Comparison of ENCODE assay signal across 16 mouse cellular contexts in genomic region chr11:57671797-57672196, GRCm38 (mm10). TPM values are rescaled to one million over a fixed set of nuclear protein-coding genes. Genes with fewer than 3 reads are reported as not detected.
DNase-seq lines count a peak whose midpoint lies in the region; ATAC-seq and TF ChIP-seq lines count a peak whose summit lies in the region.
"Had no signal": no experiment of that assay in that cellular context is flagged by ENCODE, and none has a peak within 500 bp of the region (broad histone marks: within the 10 kb centered on the region; RNA-seq: fewer than 3 reads in every experiment).

No protein-coding gene starts in this region.

- 42% methylated on average over 10 of the region's 10 CpGs for WGBS in heart, embryonic 11.5 days (ENCODE audit: insufficient replicate concordance)
- 53% methylated on average over 10 of the region's 10 CpGs for WGBS in lung, postnatal 0 days
- WGBS in liver, postnatal 0 days (ENCODE audit: insufficient replicate concordance), result 84% methylated on average over 10 of the region's 10 CpGs
- WGBS in forebrain, embryonic 10.5 days, result 50% methylated on average over 10 of the region's 10 CpGs

- peak; percentile 28 for DNase-seq in heart, postnatal 4 days
- DNase-seq in lung, postnatal 0 days (ENCODE audit: low spot score), result no peak
- no peak for DNase-seq in lung, postnatal 25 days (ENCODE audit: low spot score)
- peak; percentile 65 to 72 for DNase-seq in kidney, postnatal 4 days
- DNase-seq in liver, postnatal 0 days, result no peak
- no peak for DNase-seq in forebrain, embryonic 10.5 days (ENCODE audit: extremely low spot score, low spot score)
- DNase-seq: adrenal gland, postnatal 25 days; cerebellum, postnatal 10 days; right cerebral cortex, postnatal 4 days had no signal

- H3K9ac ChIP-seq in heart, embryonic 11.5 days (ENCODE audit: low read depth, low read length), result no peak overlapping the region
- no peak overlapping the region for H3K9ac ChIP-seq in lung, postnatal 0 days (replicated peaks; ENCODE audit: low read depth)
- H3K9ac ChIP-seq in liver, postnatal 0 days (replicated peaks), result no peak overlapping the region
- H3K9ac ChIP-seq: forebrain, embryonic 13.5 days; stomach, embryonic 15.5 days had no signal

- H3K4me1 ChIP-seq in heart, embryonic 11.5 days (ENCODE audit: control insufficient read depth, insufficient read depth, low read length), result peaks cover 26% of the 10 kb centered on the region
- H3K4me1 ChIP-seq in lung, postnatal 0 days (ENCODE audit: insufficient read depth, low read depth, low read length), result peaks cover 13% of the 10 kb centered on the region; the same call in 1 of the 2 replicates
- H3K4me1 ChIP-seq in liver, postnatal 0 days (ENCODE audit: insufficient read depth), result peaks cover 13% of the 10 kb centered on the region
- H3K4me1 ChIP-seq in forebrain, embryonic 10.5 days, result peaks cover 43% of the 10 kb centered on the region
- H3K4me1 ChIP-seq: forebrain, embryonic 13.5 days had no signal

- no peak for TF ChIP-seq EP300 in lung, postnatal 0 days (IDR thresholded peaks at IDR 0.05)
- no peak for TF ChIP-seq EP300 in liver, postnatal 0 days (IDR thresholded peaks at IDR 0.05; ENCODE audit: low read depth)

- no peak overlapping the region for H3K27ac ChIP-seq in heart, embryonic 11.5 days (ENCODE audit: low read depth, low read length)
- H3K27ac ChIP-seq in lung, postnatal 0 days (ENCODE audit: low read length), result no peak overlapping the region
- no peak overlapping the region for H3K27ac ChIP-seq in liver, postnatal 0 days (ENCODE audit: low read depth)
- no peak overlapping the region for H3K27ac ChIP-seq in forebrain, embryonic 10.5 days
- H3K27ac ChIP-seq: forebrain, embryonic 13.5 days; heart, adult 2 months; macrophage; stomach, embryonic 15.5 days had no signal

- H3K27me3 ChIP-seq in heart, embryonic 11.5 days (ENCODE audit: control insufficient read depth, insufficient read depth, low read length), result no peaks in the 10 kb centered on the region
- H3K27me3 ChIP-seq in lung, postnatal 0 days (replicated peaks; ENCODE audit: insufficient read depth, low read length), result no peaks in the 10 kb centered on the region
- H3K27me3 ChIP-seq in liver, postnatal 0 days (ENCODE audit: insufficient read depth, low read length), result no peaks in the 10 kb centered on the region
- no peaks in the 10 kb centered on the region for H3K27me3 ChIP-seq in forebrain, embryonic 10.5 days (ENCODE audit: poor library complexity, severe bottlenecking)
- H3K27me3 ChIP-seq: forebrain, embryonic 13.5 days; stomach, embryonic 15.5 days had no signal

- no peaks in the 10 kb centered on the region for H3K9me3 ChIP-seq in heart, embryonic 11.5 days (replicated peaks; ENCODE audit: control insufficient read depth, low read length)
- H3K9me3 ChIP-seq in lung, postnatal 0 days (ENCODE audit: low read length), result no peaks in the 10 kb centered on the region
- no peaks in the 10 kb centered on the region for H3K9me3 ChIP-seq in liver, postnatal 0 days (ENCODE audit: low read length)
- no peaks in the 10 kb centered on the region for H3K9me3 ChIP-seq in forebrain, embryonic 10.5 days
- H3K9me3 ChIP-seq: forebrain, embryonic 13.5 days; stomach, embryonic 15.5 days had no signal

- H3K4me2 ChIP-seq in heart, embryonic 11.5 days, result no peak overlapping the region
- H3K4me2 ChIP-seq in lung, postnatal 0 days (replicated peaks; ENCODE audit: low read depth, low read length), result no peak overlapping the region
- H3K4me2 ChIP-seq in liver, postnatal 0 days (ENCODE audit: low read depth, low read length), result no peak overlapping the region
- H3K4me2 ChIP-seq: forebrain, embryonic 13.5 days; stomach, embryonic 15.5 days had no signal

- no peak for ATAC-seq in heart, embryonic 11.5 days (replicated peaks; ENCODE audit: insufficient number of reproducible peaks, low FRiP score, low TSS enrichment)
- 0 out of 2 replicates have a peak, but pooled peaks have one; percentile 32 for ATAC-seq in lung, postnatal 0 days
- ATAC-seq in liver, postnatal 0 days, result 0 out of 2 replicates have a peak, but pooled peaks have one; percentile 19
- ATAC-seq: forebrain, embryonic 13.5 days; intestine, postnatal 0 days; midbrain, embryonic 16.5 days had no signal

- no peak overlapping the region for H3K4me3 ChIP-seq in heart, embryonic 11.5 days (ENCODE audit: low read depth, low read length)
- no peak overlapping the region for H3K4me3 ChIP-seq in lung, postnatal 0 days (ENCODE audit: low read depth, low read length)
- no peak overlapping the region for H3K4me3 ChIP-seq in liver, postnatal 0 days (ENCODE audit: low read depth, low read length)
- H3K4me3 ChIP-seq in forebrain, embryonic 10.5 days, result no peak overlapping the region
- H3K4me3 ChIP-seq: forebrain, embryonic 13.5 days; heart, adult 2 months; stomach, embryonic 15.5 days had no signal

- H3K36me3 ChIP-seq in heart, embryonic 11.5 days (ENCODE audit: control insufficient read depth, insufficient read depth, low read length), result no peaks in the 10 kb centered on the region
- no peaks in the 10 kb centered on the region for H3K36me3 ChIP-seq in lung, postnatal 0 days (ENCODE audit: insufficient read depth, low read length)
- no peaks in the 10 kb centered on the region for H3K36me3 ChIP-seq in liver, postnatal 0 days (replicated peaks; ENCODE audit: insufficient read depth, low read length)
- H3K36me3 ChIP-seq in forebrain, embryonic 10.5 days (replicated peaks), result no peaks in the 10 kb centered on the region; the same call in 1 of the 2 replicates
- H3K36me3 ChIP-seq: stomach, embryonic 15.5 days had no signal

- TF ChIP-seq CTCF in lung, postnatal 0 days (IDR thresholded peaks at IDR 0.05), result no peak
- no peak for TF ChIP-seq CTCF in liver, postnatal 0 days (IDR thresholded peaks at IDR 0.05; ENCODE audit: low read depth)

RNA-seq across cellular contexts. Expression of gene Galnt10, which starts 26.6 kb away (rescaled TPM):
- total RNA-seq in heart, postnatal 4 days (2021), result 1 to 10 TPM; 8.2 to 9.1 TPM
- 7.1 and 10.6 TPM in 2 replicates for polyA plus RNA-seq in heart, embryonic 11.5 days (2014; fragmentation: Nextera tagmentation; extraction: Ambion mirVana)
- 6.1 and 6.4 TPM in 2 replicates for polyA plus RNA-seq in lung, postnatal 0 days (2015; fragmentation: Nextera tagmentation; extraction: Ambion mirVana)
- polyA plus RNA-seq in liver, postnatal 0 days (2015; fragmentation: Nextera tagmentation; extraction: Ambion mirVana), result 6.5 and 8.2 TPM in 2 replicates
- polyA plus RNA-seq in forebrain, embryonic 10.5 days (2016; fragmentation: Nextera tagmentation; extraction: Ambion mirVana), result 18.3 and 18.6 TPM in 2 replicates

Comparison
In these comparisons a context has a peak if more than half of its experiments do, and no peak if none do; other contexts are left out.
1. DNase-seq: peak in heart, postnatal 4 days (single experiment) and kidney, postnatal 4 days (2 of 2); none in lung, postnatal 0 days (single experiment), lung, postnatal 25 days (single experiment), liver, postnatal 0 days (single experiment) and forebrain, embryonic 10.5 days (single experiment).